Mouse (Mus musculus) embryonic facial prominence, embryonic 12.5 days (tissue): ENCODE data around the gene Prm1. TPM values are rescaled to one million over a fixed set of nuclear protein-coding genes. Genes with fewer than 3 reads are reported as not detected.

Experiments used
- ATAC-seq: fragments of 200-750 bp; cut with Nextera tagmentation; 2 replicates; pipeline ENCODE4 v1.8.0; 2017; ENCODE audit not compliant: insufficient number of reproducible peaks, insufficient read depth, low FRiP score, low TSS enrichment
- H3K27ac ChIP-seq: fragments of 300-500 bp; sonication (generic); 2 replicates; pipeline ENCODE4 v1.5.1; 2016; ENCODE audit warnings: mild to moderate bottlenecking
- H3K27me3 ChIP-seq: fragments of 300-500 bp; sonication (generic); 2 replicates; pipeline ENCODE4 v1.6.1; 2016; ENCODE audit warnings: mild to moderate bottlenecking, moderate library complexity
- H3K36me3 ChIP-seq: fragments of 300-500 bp; sonication (generic); 2 replicates; pipeline ENCODE4 v1.6.1; 2016; ENCODE audit warnings: mild to moderate bottlenecking
- H3K4me1 ChIP-seq: fragments of 300-500 bp; sonication (generic); 2 replicates; pipeline ENCODE4 v1.6.1; 2016
- H3K4me2 ChIP-seq: fragments of 300-500 bp; sonication (generic); replicated peaks from 2 replicates; pipeline ENCODE4 v1.6.1; 2016; ENCODE audit warnings: mild to moderate bottlenecking, moderate library complexity
- H3K4me3 ChIP-seq: fragments of 300-500 bp; sonication (generic); 2 replicates; pipeline ENCODE4 v1.5.1; 2016; ENCODE audit warnings: mild to moderate bottlenecking
- H3K9ac ChIP-seq: fragments of 300-500 bp; sonication (generic); 2 replicates; pipeline ENCODE4 v1.6.1; 2016; ENCODE audit warnings: mild to moderate bottlenecking, moderate library complexity
- H3K9me3 ChIP-seq: fragments of 300-500 bp; sonication (generic); 2 replicates; pipeline ENCODE4 v1.6.1; 2016; ENCODE audit warnings: mild to moderate bottlenecking, moderate library complexity
- WGBS: fragments of 180-500 bp; shearing (Covaris S2); methylation state at CpG from one replicate; pipeline ENCODE4 v1.1.7; 2016; 5-methylcytosine and 5-hydroxymethylcytosine counted together
- polyA plus RNA-seq: library from polyadenylated mRNA; unstranded; fragments of >200 nt; fragmentation: Nextera tagmentation; extraction: Ambion mirVana; gene quantifications from 2 replicates; pipeline ENCODE4 v1.2.1, GENCODE M21; 2016

Gene Prm1
- polyA plus RNA-seq, 1 experiment from 2014 or later, result not detected

- Histone ChIP-seq H3K4me1 (peaks cover 49% of the 10 kb centered on the region), H3K36me3 (peaks cover 6% of the 10 kb centered on the region; the same call in 1 of the 2 replicates), H3K4me3 (no peak overlapping the region), H3K9me3 (no peaks in the 10 kb centered on the region), H3K27ac (peak overlapping the region; percentile 37; the same call in 1 of the 2 replicates), H3K9ac (no peak overlapping the region; the same call in 1 of the 2 replicates), H3K27me3 (no peaks in the 10 kb centered on the region), H3K4me2 (no peak overlapping the region; the same call in 1 of the 2 replicates)
- ATAC-seq, result no peak
- 29% methylated on average over 10 of the region's 10 CpGs for WGBS
These were observed 33.0 kb upstream of the Prm1 start for GRCm38 (mm10) chr16:10838487-10839245.

GRCm38 (mm10) chr16:10837903-10838302, 32.3 kb upstream of the Prm1 start:
- H3K27ac ChIP-seq, result peak overlapping the region; percentile 37; the same call in 1 of the 2 replicates
- no peak overlapping the region; the same call in 1 of the 2 replicates for H3K4me2 ChIP-seq
- no peaks in the 10 kb centered on the region for H3K27me3 ChIP-seq
- H3K4me1 ChIP-seq, result peaks cover 44% of the 10 kb centered on the region
- no peak overlapping the region for H3K4me3 ChIP-seq
- 61% methylated on average over 1 of the region's 1 CpGs for WGBS
- no peaks in the 10 kb centered on the region for H3K9me3 ChIP-seq
- peaks cover 6% of the 10 kb centered on the region; the same call in 1 of the 2 replicates for H3K36me3 ChIP-seq
- no peak overlapping the region; the same call in 1 of the 2 replicates for H3K9ac ChIP-seq
- no peak for ATAC-seq

GRCm38 (mm10) chr16:10837250-10837649, 31.6 kb upstream of the Prm1 start:
- Histone ChIP-seq H3K27me3 (no peaks in the 10 kb centered on the region), H3K27ac (no peak overlapping the region), H3K4me3 (no peak overlapping the region), H3K4me1 (peaks cover 44% of the 10 kb centered on the region), H3K9me3 (no peaks in the 10 kb centered on the region), H3K36me3 (peaks cover 6% of the 10 kb centered on the region; the same call in 1 of the 2 replicates), H3K4me2 (no peak overlapping the region), H3K9ac (no peak overlapping the region)
- WGBS, result 86% methylated on average over 3 of the region's 3 CpGs
- ATAC-seq, result no peak

DNA sequence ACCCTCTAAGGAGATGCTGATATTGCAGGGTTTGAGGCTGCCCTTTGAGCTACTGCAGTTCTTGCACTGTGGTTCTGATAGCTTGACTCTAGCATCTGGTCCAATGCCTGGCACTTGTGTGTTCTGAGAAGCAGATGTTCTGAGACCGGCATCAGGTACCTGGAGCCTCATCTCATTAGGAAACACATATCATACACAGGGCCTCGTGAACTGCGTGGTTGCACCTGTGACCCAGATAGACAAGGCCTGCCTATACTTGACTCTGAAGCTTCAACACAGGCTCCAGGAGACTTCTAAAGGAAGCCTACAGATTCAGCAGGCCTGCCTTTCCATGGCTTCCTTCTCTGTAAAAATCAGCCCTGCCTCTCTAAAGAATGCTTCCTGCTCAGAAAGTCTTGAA, 30.7 kb upstream of the Prm1 start:
- WGBS, result 93% methylated on average over 3 of the region's 3 CpGs
- no peak overlapping the region for H3K4me3 ChIP-seq
- H3K9ac ChIP-seq, result no peak overlapping the region
- no peak for ATAC-seq
- no peaks in the 10 kb centered on the region for H3K9me3 ChIP-seq
- no peak overlapping the region for H3K27ac ChIP-seq
- H3K4me1 ChIP-seq, result peaks cover 44% of the 10 kb centered on the region
- H3K36me3 ChIP-seq, result peaks cover 6% of the 10 kb centered on the region; the same call in 1 of the 2 replicates
- no peaks in the 10 kb centered on the region for H3K27me3 ChIP-seq
- H3K4me2 ChIP-seq, result no peak overlapping the region

- Histone ChIP-seq H3K4me2 (peak within 1 kb of the TSS; percentile 81), H3K36me3 (0 out of 2 replicates have a peak, but pooled peaks cover 6% of the 10 kb centered on the region), H3K4me1 (peaks cover 44% of the 10 kb centered on the region), H3K9ac (peak within 1 kb of the TSS; percentile 83), H3K4me3 (peak within 1 kb of the TSS; percentile 80), H3K27me3 (no peaks in the 10 kb centered on the region), H3K9me3 (no peaks in the 10 kb centered on the region), H3K27ac (peak within 1 kb of the TSS; percentile 85)
- WGBS, result under 1% methylated on average over 61 of the region's 69 CpGs
- peak; percentile 88 for ATAC-seq
These were observed 29.4 kb upstream of the Prm1 start, which contains the start of gene Rmi2 for GRCm38 (mm10) chr16:10834911-10835587. Rmi2 (plus strand) TSS chr16:10835059.

DNA sequence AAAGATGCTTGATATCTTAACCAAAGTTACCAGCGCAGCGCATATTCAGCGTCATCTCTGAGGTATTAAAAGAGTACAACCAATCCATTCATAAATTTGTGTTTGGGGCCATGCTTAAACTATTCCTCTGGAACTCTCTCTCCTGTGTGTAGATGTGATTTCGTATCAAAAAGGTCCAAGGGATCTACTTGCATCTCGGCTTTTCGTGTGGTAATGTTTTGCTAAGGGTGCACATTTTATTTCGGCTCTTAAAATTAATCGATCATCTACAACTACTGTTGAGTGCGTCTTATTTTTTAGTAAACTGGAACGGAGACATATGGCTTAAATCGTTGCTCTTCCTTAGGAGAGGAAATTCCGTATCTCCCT, 28.9 kb upstream of the Prm1 start:
- 8% methylated on average over 12 of the region's 12 CpGs for WGBS
- Histone ChIP-seq H3K36me3 (0 out of 2 replicates have a peak, but pooled peaks cover 2% of the 10 kb centered on the region), H3K4me3 (peak overlapping the region; percentile 80), H3K4me1 (peaks cover 39% of the 10 kb centered on the region), H3K9ac (peak overlapping the region; percentile 27; the same call in 1 of the 2 replicates), H3K27me3 (no peaks in the 10 kb centered on the region), H3K27ac (peak overlapping the region; percentile 85; the same call in 1 of the 2 replicates), H3K4me2 (peak overlapping the region; percentile 81), H3K9me3 (no peaks in the 10 kb centered on the region)
- no peak for ATAC-seq

DNA sequence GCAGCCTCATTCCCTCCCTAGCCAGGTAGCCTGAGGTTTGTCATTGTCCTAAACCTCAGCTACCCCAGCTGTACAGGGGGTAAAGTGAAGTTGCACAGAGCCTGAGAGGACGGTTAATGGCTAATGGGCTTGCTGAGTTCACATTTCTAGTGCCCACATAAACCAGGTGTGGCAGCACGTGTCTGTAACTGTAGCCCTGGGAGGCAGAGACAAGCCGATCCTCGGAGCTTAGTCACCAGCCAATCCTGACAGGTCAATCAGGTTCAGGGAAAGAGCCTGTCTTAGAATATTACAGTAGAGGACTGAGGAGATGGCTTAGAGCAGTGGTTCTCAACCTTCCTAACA, 22.8 kb upstream of the Prm1 start:
- H3K27ac ChIP-seq, result no peak overlapping the region
- no peak for ATAC-seq
- 71% methylated on average over 4 of the region's 4 CpGs for WGBS

DNA sequence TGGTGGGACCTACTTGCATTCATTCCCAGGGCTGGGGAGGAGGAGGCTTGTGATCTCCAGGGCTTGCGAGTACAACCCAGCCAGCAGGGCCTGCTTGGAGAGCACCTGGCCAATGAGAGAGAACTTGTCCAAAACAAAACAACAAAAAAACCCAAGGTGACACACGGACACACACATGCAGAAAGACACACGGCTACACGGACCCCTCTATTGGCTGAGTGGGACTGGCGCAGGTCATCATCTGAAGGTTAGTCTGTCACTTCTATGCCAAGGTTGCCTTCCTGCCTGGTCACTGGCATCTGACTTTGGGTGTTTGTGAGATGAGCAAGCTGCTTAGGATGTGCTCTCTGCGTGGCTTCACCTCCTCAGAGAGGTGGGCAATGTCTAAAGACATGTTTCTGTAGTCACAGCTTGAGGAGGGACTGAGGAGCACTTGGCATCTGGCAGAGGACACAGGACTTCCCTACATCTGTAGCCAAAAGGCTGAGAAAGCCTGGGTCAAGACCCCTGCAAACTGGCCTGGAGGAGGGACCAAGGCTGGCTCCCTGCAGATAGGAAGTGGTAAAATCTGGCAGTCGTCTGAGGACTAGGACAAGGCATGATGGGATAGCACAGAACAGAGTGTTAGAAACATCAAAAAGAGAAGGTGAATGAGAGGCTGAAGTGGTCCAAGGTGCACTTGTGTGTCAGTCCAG, 22.3 kb upstream of the Prm1 start:
- Histone ChIP-seq H3K9me3 (no peaks in the 10 kb centered on the region), H3K27me3 (no peaks in the 10 kb centered on the region), H3K9ac (no peak overlapping the region), H3K4me1 (peaks cover 5% of the 10 kb centered on the region; the same call in 1 of the 2 replicates), H3K4me2 (no peak overlapping the region), H3K27ac (no peak overlapping the region), H3K36me3 (no peaks in the 10 kb centered on the region), H3K4me3 (no peak overlapping the region)
- 81% methylated on average over 7 of the region's 7 CpGs for WGBS
- no peak for ATAC-seq

More for the DNA sequence above, 22.8 kb upstream of the Prm1 start:
- Histone ChIP-seq H3K27me3 (no peaks in the 10 kb centered on the region), H3K36me3 (no peaks in the 10 kb centered on the region), H3K9ac (no peak overlapping the region), H3K4me2 (no peak overlapping the region), H3K4me1 (peaks cover 5% of the 10 kb centered on the region; the same call in 1 of the 2 replicates), H3K4me3 (no peak overlapping the region), H3K9me3 (no peaks in the 10 kb centered on the region)

GRCm38 (mm10) chr16:10827269-10827668, 21.6 kb upstream of the Prm1 start:
- no peak overlapping the region for H3K27ac ChIP-seq
- 90% methylated on average over 9 of the region's 9 CpGs for WGBS
- peaks cover 5% of the 10 kb centered on the region; the same call in 1 of the 2 replicates for H3K4me1 ChIP-seq
- no peak overlapping the region for H3K9ac ChIP-seq
- H3K36me3 ChIP-seq, result no peaks in the 10 kb centered on the region
- ATAC-seq, result no peak
- H3K4me2 ChIP-seq, result no peak overlapping the region
- H3K9me3 ChIP-seq, result no peaks in the 10 kb centered on the region
- H3K27me3 ChIP-seq, result no peaks in the 10 kb centered on the region
- H3K4me3 ChIP-seq, result no peak overlapping the region

GRCm38 (mm10) chr16:10825840-10826239, 20.2 kb upstream of the Prm1 start:
- H3K4me3 ChIP-seq, result no peak overlapping the region
- peaks cover 5% of the 10 kb centered on the region; the same call in 1 of the 2 replicates for H3K4me1 ChIP-seq
- H3K27ac ChIP-seq, result 0 out of 2 replicates have a peak overlapping the region, but pooled peaks have one; percentile 3
- no peak for ATAC-seq
- no peak overlapping the region for H3K9ac ChIP-seq
- WGBS, result 75% methylated on average over 4 of the region's 4 CpGs
- no peaks in the 10 kb centered on the region for H3K9me3 ChIP-seq
- no peaks in the 10 kb centered on the region for H3K36me3 ChIP-seq
- no peak overlapping the region for H3K4me2 ChIP-seq
- H3K27me3 ChIP-seq, result no peaks in the 10 kb centered on the region

DNA sequence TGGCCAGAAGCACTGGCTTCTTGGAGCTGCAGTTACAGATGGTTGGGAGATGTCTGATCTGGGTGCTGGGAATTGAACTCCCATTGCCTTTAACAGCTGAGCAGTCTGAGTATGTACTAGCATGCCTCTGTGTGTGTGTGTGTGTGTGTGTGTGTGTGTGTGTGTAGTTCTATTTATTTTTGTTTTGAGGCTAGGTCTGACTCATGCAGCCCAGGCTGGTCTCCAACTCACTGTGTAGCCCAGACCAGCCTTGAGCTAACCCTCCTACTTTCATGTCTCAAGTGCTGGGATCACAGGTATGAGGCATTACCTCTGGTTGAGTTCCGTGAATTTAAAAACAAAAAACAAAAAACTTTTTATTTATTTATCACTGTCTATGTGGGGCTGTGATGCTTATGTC, 18.9 kb upstream of the Prm1 start:
- H3K4me2 ChIP-seq, result no peak overlapping the region
- no peak for ATAC-seq
- WGBS, result 83% methylated on average over 1 of the region's 1 CpGs

More for the DNA sequence above, 18.9 kb upstream of the Prm1 start:
- Histone ChIP-seq H3K27me3 (no peaks in the 10 kb centered on the region), H3K36me3 (no peaks in the 10 kb centered on the region), H3K9ac (no peak overlapping the region), H3K4me1 (peaks cover 5% of the 10 kb centered on the region; the same call in 1 of the 2 replicates), H3K9me3 (no peaks in the 10 kb centered on the region), H3K4me3 (no peak overlapping the region), H3K27ac (no peak overlapping the region)
